Mouse (Mus musculus) kidney, embryonic 16.5 days (tissue): ENCODE measurements around the gene Daam1. TPM values are rescaled to one million over a fixed set of nuclear protein-coding genes. Genes with fewer than 3 reads are reported as not detected.

Experiments used
- polyA plus RNA-seq: library from polyadenylated mRNA; unstranded; fragments of >200 nt; fragmentation: Nextera tagmentation; extraction: Ambion mirVana; gene quantifications from 2 replicates; pipeline ENCODE4 v1.2.1, GENCODE M21; 2015

Gene Daam1
- polyA plus RNA-seq, 1 experiment from 2014 or later, result 8.6 TPM

Other genes with a start within 250 kb of the Daam1 start
- 0.69 and 0.72 TPM in 2 replicates for gene Gpr135, start 240.0 kb downstream of the Daam1 start, polyA plus RNA-seq